Mouse (Mus musculus) adrenal gland, adult 18-20 months (tissue): ENCODE results near the gene Actr3b. TPM values are rescaled to one million over a fixed set of nuclear protein-coding genes. Genes with fewer than 3 reads are reported as not detected.
"Not testable (repeated sequence)": the region's sequence is repeated elsewhere in the genome, so short reads cannot be mapped to it uniquely, and the experiment has no call there.

Experiments used
- DNase-seq, 2 experiments: peaks; one replicate each; pipeline ENCODE4 v3.0.0; 2021 to 2022; ENCODE audit warnings: low spot score in 2 of 2
- total RNA-seq, 2 experiments: library from RNA; stranded (reverse); gene quantifications; 1 replicate in 1 of 2; 2 replicates in 1 of 2; pipeline ENCODE4 v1.2.3; 2021

Actr3b gene
- total RNA-seq, 2 experiments from 2014 or later: 5.7 to 11.3 TPM

DNA sequence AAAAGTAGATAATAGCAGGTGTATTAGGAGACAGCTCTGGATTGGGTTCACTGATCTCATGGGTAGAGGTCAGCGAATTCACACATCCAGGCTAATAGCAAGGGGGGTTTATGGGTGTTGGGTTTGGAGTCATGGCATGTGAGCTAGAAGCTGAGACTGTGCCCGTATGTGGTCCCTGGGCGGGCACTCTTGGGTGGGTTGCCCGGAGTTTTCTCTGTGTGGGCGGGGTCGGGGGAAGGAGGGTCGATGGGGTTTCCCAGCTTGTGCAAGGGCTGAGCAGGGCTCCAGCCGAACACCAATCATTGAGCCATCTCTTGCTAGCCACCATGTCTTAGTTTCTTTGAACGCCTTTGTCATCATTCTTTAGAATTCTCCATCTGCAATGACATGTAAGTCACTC is 12.7 kb downstream of the Actr3b start:
- no peak for DNase-seq

DNA sequence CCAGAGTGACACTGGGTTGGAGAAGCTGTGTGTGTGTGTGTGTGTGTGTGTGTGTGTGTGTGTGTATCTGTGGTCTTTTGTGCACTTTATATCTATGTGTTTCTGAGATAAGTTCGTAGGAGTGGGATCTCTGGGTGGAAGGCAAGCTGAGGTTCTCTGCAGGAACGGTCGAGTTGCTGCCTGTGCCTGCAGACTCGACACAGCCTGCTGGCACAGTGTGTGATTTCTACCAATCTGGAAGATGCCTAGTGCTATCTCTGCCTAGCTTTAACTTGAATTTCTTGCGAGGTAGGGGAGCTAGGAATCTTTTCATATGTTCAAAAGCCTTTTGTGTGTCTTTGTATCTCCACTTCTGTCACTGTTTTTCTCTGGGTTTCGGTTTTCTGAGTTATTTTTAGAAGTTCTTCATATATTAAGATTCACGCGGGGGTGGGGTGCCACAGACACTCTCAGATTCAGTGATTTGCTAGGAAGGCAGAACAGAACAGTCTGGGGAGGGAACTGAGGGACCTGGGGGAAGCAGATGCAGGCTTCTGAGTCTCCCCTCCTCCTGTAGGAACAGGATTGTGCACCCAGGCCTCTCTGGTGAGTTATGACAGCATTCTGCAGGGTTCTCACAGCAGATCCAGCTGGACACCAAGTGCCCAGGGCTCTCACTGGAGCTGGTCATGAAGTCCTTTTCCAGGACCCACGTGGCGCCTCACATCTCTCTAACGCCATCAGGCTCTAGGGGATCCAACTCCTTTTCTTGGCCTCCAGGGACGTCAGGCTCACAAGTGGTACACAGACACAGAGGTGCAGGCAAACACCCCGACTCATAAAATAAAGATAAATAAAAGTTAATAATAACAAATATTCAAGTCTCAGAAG is 14.4 kb downstream of the Actr3b start:
- DNase-seq: no peak

DNA sequence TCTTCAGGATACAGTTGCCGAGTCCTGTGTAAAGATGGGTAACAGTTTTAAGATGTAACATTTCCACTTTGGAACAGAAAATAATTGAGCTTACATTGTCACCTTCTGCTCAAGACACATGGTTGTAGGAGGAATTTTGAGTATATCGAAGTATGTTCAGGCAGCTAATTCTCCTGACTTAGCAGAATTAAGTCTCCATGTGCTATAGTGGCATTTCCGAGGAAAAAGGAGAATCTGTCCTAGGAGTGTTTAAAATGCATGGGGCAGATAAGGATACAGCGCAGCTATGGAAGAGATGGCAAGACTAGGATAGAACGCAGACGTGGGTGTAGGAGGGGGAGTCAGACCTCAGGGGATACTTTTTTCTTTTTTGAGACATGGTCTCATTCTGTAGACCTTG is 31.8 kb downstream of the Actr3b start:
- DNase-seq: no peak

DNA sequence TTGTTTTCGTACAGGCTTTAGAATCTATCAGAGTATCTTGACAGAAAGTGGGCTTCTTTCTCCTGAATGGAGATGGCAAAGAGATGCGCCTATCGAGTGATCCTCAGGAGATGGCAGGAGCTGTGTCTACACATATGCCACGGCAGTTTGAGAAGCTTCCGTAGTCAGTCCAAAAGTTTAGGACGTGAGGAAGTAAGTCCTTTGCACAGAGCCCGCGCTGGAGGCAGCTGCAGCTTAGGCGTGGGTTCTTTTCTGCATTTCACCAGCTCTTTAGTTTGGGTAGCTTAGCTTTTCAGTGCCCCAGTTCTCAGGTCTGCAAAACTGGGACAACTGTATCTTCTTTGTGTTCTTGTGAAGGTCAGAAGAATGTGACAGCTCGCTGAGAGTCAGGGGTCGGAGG is 38.0 kb downstream of the Actr3b start:
- DNase-seq: no peak

DNA sequence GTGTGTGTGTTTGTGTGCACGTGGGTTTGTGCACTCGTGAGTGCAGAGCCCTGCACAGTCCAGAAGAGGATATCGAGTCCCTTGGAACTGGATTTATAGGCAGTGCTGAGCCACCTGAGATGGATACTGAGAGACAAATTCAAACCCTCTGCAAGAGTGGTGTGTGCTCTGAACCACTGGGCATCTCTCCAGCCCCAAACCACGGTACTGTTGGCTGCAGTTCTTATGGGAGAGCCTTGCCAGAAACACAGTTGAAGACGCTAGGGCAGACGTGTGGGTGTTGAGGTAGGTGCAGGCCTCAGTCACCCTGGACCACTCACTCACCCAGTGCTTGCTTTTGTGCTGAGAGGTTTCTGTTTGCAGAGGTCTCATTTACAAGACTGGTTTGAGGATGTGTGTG is 41.1 kb downstream of the Actr3b start:
- no peak for DNase-seq

DNA sequence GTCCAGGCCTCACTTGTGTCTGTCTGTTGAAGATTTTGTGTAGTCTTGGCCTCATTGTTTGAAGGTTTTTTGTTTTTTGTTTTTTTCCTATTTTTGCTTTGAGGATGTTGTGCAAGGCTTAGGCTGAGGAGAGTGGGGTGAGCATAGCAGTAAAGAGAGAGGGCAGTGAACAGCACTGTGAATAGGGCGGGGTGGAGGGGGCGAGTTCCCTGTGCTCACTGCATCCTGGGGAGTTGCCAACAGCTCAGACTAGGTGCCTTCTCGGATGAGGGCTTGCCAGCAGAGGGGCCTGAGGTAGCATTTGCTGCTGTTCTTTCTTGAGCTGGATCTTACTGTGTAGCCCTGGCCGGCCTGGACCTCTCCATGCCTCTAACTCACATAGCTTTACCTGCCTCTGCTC is 41.9 kb downstream of the Actr3b start:
- DNase-seq: no peak

DNA sequence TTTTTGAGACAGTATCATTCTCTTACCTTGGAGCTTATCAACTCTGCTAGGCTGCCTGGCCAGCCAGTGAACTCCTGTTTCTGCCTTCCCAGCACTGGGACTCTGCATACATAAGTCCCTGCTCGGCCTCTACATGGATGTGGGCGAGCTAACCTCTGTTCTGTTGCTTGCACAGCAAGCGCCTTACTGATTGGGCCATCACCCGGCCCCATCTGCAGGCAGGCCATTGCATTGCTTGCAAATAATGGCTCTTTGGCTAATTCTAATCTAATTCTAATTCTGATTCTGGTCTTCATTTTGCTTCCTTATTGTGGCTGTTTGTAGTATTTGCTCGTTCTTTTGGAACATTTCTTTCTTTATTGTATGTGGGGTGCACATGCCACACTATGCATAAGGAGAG is 44.8 kb downstream of the Actr3b start:
- DNase-seq: no peak

DNA sequence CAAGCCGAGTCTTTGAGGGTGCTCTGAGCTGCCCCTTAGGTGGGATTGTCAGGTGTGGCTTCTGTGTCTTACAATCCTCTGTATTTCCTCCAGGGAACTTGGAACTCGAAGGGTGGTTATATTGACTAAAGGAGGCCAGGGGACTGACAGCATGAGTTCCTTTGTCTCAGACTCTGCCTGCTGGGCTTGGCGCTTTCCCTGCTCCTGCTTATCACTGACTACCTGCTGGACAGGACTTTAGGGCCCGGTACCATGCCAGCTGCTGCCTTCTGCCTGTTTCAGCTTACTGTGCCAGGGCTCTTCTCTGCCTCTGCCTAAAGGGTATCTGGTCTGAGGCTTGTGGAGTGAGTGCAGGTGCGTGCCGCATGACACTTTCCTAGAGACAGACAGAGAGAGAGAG is 53.1 kb downstream of the Actr3b start:
- no peak for DNase-seq

DNA sequence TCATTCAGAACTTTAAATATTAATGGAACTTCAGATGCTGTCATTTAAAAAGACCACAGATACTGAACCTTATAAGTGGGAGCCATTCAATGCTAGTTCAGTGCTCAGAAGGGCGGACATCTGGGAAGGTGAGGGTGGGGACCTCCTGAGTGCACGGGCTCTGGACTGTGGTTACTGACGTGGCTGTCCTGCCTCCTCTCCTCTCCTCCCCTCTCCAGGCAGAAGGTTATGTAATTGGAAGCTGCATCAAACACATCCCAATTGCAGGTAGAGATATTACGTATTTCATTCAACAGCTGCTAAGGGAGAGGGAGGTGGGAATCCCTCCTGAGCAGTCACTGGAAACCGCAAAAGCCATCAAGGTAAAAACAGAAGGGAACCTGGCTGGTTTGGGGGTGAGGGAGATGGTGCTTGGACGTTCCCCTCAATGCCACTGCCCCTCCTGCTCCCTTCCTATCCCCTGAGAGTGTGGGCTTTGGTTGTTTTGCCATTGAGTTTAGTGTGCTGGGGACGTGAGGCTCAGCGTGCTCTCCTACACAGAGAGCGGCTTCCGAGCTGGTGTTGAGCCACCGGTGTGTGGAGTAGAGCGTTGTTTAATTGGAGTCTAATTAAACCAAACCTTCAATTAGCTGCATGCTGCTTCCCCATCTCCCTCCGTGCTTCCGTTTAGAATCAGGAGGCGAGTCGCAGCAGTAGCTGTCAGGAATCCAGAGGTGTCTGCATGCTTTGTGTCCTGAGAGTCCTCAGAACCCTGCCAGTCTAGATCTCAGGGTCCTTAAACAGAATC is 69.7 kb downstream of the Actr3b start:
- no peak for DNase-seq

DNA sequence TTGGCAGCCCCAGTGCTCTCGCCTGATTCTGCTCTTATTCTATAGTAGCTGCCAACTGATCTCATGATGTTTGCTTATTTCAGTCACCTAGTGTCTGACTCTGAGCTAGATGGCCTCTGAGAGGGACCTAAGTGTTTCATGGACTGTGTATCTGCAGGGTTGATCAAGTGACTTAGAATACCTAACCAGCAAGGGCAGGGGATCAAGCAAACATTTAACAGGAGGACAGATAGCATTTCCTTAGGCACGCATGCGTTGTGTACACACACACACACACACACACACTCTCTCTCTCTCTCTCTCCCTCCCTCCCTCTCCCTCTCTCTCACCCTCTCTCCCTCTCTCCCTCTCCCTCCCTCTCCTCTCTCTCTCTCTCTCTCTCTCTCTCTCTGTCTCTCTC is 71.0 kb downstream of the Actr3b start:
- no peak for DNase-seq

DNA sequence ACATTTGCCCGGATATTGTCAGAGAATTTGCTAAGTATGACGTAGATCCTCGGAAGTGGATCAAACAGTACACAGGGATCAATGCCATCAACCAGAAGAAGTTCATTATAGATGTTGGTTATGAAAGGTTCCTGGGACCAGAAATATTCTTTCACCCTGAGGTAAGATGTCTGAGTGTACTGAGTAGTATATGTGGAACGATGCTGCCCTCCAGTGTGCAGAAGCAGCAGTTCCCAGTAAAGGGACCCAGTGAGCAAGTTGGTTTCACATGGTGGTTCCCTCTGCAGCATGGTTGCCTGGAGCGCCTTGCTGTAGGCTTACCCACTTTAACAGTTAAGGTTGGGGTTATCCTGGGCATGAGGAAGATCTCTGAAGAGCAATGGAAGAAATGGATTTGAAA is 71.8 kb downstream of the Actr3b start:
- DNase-seq: peak in 1 of 2 experiments; percentile 22

DNA sequence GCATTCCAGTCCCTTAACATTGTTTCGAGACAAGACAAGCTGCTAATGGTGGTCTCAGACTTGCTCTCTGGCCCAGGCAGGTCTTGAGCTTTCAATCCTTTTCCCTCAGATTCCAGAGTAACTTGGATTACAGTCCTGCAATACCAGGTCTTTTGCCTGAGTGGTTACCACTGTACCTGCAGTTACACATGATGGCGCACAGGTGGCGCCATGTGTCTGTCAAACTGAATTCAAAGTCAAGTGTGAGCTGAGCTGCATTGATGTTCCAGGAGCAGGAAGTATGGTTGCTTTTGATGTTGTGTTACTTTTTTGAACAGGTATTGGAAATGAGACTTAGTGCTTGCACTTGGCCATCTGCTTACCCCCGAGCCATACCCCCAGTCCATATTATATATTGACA is 79.6 kb downstream of the Actr3b start:
- DNase-seq: peak; percentile 16 to 30

DNA sequence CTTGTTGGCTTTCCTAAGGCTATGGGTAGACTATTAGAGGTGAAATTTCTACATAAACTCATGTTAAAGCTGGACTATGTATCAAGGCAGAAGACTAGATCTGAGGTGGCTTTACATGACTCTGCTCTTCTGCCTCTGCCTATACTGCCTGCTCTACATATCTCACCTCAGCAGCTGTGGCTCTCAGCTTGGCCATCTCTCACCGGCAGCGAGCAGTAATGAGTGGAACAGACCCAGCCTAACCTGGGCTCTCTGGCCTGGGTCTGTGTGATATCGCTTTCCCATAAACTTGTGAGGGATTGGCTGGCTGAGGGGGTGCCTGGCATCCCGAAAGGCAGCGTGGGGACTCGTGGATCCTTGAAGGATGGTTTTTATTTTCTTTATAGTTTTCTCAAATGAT is 86.8 kb downstream of the Actr3b start:
- no peak for DNase-seq

DNA sequence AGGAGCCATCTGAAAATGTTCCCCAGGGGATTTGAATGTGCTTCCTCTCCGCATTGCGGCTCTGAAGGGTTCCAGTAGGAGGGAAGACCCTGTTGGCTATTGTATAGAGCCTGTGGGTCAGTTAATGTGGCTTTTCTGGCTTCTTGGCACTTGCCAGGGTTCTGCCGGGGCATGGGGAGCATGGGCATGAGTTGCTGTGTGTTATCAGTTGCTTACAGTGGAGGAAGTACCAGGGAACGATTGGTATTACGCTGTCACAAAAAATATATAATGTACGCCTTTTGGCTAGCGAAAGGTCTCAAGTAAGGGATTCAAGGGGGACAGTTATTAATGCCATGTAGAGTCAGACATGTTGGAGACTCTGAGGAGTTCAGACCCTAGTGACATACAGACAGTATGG is 87.4 kb downstream of the Actr3b start:
- no peak for DNase-seq

DNA sequence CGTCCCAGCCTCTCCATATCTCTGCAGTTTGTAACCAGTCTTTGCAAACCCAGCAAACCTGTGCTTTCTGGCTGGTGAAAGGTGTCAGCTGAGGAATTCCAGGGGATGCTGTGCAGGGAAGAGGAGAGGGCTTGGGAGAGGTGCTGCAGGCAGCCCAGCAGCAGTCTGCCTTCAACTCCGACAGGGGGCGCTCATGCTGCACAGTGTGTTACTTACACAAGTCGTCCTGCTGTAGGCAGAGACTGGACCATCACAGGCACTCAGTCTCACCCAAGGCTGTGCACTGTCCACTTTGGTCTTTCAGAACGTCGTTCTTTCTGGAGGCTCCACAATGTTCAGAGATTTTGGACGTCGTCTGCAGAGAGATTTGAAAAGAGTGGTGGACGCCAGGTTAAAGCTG is 88.3 kb downstream of the Actr3b start:
- DNase-seq: peak; percentile 34 to 38

DNA sequence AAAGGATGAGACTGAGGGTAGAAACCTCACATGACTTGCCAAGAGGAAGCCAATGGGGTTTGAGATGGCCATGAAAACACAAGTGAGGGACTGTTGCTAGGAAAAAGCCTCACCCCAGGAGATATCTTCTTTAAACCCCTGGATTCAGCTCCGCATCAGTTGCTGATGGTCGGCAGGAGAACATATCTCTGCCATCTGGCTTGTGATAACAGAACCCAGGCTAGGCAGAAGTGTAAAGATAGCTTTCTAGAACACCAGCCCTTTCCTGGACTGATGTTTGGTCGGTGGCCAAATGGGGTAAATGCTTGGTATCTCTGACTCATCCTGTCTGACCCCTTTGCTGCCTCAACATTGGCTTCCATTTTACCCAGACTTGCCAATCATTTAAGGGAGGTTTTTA is 106.4 kb downstream of the Actr3b start:
- DNase-seq: no peak

DNA sequence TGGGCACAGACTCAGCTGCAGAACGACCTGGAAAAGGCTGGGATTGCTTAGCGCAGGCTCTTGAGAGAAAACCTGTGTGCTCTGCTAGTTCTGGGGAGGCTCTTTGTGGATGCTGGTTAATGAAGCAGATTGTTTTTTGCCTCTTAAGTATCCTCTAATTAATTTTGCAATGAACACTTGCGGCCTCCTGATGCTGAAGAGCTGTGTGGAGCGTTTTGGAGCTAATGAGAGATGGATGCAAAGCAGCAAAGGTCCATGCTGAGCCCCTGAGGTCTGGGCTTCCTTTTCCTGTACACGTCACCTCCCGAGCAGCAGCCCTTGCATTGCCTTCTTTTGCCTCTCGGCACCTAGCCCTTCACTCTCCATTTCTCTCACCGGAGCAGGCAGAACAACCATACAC is 110.1 kb downstream of the Actr3b start:
- no peak for DNase-seq

DNA sequence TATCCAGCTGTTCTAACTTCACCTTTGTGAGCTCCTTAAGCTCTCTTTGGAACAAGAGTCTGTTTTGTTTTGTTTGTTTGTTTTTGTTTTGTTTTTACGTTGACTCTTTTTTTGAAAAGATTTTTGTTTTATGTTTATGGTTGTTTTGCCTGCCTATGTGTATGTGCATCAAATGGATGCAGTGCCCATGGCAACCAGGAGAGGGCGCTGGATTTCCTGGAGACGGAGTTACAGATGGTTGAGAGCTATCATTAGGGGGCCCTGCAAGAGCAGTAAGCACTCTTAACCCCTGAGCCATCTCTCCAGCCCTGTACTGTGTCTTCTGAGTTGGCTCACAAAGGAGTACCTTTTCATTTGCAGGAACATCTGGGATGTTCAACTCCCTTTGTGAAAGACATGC is 110.8 kb downstream of the Actr3b start:
- no peak for DNase-seq

DNA sequence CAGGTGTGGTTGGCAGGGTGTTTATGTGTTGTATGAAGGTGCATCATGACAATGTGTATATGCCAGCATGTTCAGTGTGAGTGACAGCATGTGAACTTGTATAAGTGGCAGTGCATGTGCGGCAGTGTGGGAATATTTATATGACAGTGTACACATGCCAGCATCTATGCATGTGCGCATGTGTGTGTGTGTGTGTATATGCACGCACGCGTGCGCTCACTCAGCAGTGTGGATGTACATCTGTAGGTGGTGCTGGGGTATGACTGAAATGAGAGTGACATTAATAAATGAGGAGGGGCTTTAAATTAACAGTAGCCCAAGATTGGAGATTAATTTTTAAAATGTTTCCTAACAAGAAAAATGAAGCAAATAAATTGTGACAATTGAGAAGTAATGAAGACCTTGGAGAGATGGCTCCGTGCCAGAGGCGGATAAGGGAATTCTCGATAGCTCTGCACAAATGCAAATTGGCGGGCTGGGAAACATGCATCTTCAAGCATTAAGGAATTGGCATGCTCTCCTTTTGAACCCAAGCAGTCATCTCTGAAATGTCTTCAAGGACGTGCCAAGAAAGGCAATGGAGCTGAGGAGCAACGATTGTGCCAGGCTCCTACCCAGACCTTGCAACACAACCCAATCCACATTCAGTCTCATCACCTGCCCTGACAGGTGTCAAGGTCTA is 111.7 kb downstream of the Actr3b start:
- DNase-seq: no peak

DNA sequence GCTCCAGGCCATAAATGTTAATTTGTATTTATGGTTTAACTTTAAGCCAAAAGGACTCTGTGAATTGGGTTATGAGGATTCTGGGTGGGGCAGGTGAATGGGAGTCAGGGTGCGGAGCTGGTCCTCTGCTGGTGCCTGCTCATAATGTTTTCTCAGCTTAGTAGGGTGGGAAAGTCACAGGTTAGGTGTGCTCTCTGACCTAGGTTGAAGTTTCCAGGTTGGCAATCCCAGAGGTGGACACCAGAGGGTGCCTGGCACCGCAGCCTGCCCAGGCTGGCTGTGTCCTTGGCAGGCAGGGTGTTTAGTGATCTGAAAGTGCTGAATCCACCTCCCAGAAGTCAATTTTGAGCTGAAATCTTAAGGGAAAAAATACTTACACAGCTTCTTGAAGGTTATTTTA is 113.2 kb downstream of the Actr3b start:
- DNase-seq: peak; percentile 26 to 32

DNA sequence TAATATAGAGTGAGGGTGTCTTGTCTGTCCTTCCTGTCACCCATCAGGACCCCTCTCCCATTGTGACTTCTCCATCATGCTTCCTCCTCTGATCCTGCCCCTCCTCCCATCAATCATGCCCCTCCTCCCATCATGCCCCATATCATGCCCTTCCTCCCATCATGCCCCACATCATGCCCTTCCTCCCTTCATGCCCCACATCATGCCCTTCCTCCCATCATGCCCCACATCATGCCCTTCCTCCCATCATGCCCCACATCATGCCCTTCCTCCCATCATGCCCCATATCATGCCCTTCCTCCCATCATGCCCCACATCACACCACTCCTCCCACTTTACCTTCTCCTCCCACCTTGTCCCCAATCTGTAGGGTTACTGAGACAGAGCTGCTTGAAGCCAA is 116.1 kb downstream of the Actr3b start:
- not testable (repeated sequence) for DNase-seq

DNA sequence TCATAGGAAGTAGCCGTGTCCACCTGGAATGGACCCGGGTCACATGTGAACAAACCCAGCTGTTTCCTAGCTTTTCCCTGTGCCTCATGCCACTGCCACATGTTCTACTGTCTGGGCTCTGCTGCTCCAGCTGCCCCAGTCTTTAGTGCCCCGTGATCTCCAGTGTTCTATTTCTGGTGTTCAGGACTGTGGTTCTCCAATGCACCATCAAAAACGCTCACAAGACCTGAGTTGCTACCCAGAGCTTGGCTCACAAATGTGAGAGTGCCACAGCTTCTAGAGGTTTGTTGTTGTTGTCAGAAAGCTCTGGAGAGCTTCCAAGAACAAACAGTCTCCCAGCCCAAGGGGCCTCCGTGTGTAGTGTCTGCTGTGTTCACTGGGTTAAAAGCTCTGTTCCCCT is 117.5 kb downstream of the Actr3b start:
- DNase-seq: no peak
